Mouse (Mus musculus) v-Abl transformed pro-B cells (cell line): Measurements from ENCODE around the gene Lhx6.

Experiments
- in situ Hi-C, 2 experiments: fragments of 400-800 bp; cut with MboI; formaldehyde crosslinking; loops; one replicate each; pipeline ENCODE4 v1.15.1; 2025; ENCODE audit not compliant: unreplicated experiment in 2 of 2

Lhx6 gene

GRCm38 (mm10) chr2:36039297-36039985 lies 65.8 kb downstream of the Lhx6 start:
- in situ Hi-C loops: no loop called here

DNA sequence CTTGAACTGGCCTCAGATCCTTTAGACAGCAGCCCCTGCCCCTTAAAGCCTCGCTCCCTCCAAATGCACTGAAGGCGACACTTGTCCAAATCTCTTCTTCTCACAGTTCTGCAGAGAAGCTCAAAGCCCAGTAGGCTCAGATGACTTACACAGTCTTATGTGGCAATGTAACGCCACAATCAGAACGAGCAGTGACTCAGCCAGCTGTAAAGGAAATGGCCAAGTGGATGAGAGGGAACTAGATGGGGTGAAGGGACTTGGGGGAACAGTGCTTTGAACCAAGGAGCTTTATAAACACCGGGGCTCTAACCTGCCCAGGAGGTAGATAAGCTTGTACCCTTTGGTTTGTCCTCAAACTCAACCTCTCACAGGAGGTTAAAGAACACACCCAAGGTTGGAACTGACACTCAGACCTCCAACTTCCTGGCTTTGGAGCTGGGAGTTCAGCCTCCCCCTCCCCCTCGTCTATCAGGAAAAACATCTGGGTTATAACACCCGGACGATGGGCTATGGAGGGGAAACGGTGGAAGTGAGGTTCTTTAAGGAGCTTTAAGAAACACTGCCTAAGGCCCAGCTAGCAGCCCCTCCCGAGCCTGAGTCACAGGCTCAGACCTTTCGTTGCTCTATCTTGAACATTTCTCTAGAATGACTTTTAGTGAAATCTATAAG lies 69.7 kb downstream of the Lhx6 start:
- in situ Hi-C loops: no loop called here

DNA sequence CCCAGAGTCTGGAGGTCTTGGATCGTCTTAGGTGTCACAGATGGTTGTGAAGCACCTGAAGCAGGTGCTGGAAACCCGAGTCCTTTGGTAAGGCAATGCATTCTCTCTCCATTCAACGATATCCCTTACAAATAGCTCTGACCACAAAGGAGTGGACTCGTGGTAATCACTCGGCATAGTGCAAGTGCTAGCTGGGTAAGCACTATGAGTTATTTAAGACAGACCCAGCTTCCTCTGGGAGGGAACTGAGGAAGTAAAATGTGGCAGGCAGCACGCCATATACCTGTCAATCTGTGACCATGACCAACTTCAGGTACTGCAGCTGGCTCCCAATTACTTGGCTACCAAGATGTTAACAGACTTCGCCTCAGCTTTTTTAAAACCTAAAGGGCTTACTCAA lies 70.3 kb downstream of the Lhx6 start:
- in situ Hi-C loops: no loop called here

DNA sequence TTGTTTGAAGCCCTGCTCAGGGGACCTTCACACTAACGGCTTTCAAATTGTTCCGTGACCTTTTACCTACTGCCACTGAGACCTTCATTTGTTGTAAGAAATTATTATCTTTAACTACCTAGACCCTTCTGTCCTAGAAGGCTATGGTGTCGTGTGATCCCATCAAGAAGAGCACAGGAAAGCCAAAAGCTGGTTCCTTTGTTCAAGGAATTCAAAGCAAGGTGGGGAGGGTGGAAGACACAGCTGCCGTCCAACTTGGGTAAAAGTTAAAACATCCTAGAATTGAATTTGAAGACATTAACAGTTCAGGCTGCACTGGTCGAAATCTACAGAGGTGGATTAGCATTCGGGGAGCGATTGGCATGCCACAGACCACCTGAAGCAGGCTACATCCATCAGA lies 71.2 kb downstream of the Lhx6 start:
- in situ Hi-C loops: no loop called here

GRCm38 (mm10) chr2:36032884-36033283 lies 72.3 kb downstream of the Lhx6 start:
- in situ Hi-C loops: no loop called here
